Mouse (Mus musculus) layer of hippocampus, adult 9-10 months (tissue): Measurements from ENCODE around the gene Adm.

ENCODE experiments used
- DNase-seq: peaks from one replicate; pipeline ENCODE4 v3.0.0; 2022; ENCODE audit warnings: low spot score

The Adm gene

GRCm38 (mm10) chr7:110658378-110658928 is 31.0 kb downstream of the Adm start:
- no peak for DNase-seq

- no peak for DNase-seq
These were observed 39.1 kb downstream of the Adm start for GRCm38 (mm10) chr7:110666537-110666936.

DNA sequence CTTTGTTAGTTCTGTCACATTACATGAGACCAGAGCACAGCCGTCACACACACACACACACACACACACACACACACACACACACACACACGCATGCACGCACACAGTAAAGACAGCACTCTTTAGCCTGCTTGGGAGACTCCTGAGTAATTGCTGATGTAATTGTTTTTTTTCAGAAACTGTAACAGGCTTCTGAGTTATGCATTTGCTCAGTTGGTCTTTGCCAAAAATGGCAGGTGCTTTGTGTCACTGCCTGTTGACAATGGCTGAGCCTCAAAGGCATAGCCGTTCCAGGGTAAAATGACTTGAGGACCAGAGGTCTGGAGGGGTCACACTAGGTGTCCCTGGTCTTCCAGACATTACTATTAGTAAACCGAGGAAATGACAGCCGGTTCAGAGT is 40.8 kb downstream of the Adm start:
- no peak for DNase-seq

- DNase-seq = no peak
These were observed 41.3 kb downstream of the Adm start for GRCm38 (mm10) chr7:110668756-110669155.

DNA sequence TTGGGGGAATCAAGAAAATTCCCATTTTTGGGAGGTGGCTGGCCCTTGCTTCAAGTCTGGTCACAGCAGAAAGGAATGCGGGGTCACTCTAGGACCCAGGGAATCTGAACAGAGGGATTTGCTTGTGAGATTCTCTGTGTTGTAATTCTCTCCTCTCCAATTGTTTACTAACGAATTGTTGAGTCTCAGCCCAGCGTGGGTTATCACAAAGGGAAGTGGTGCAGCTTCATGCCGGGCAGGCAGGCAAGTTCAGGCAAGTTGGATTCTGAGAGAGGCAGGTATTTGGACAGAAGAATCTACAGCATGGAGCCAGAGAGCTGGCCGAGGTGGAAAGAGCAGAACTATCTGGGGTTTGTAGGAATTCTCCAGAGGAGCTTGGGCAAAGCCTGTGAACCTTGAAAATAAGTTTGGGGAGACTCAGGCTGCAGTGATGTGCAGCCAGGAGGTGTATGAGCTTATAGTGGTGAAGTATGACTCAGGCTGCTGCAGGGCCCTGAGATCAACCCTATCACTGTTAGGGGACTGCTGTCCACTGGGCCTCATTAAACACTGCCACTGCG is 43.7 kb downstream of the Adm start:
- DNase-seq = no peak
